Mouse (Mus musculus) spleen, adult 2 months (tissue): ENCODE measurements around the gene Abcc8.

Experiments used
- CTCF ChIP-seq: fragments of 200-500 bp; IDR thresholded peaks from 2 replicates; pipeline ENCODE4 v1.5.1; 2011; ENCODE audit warnings: mild to moderate bottlenecking, inconsistent platforms; ENCODE audit not compliant: insufficient read depth, insufficient read length, insufficient replicate concordance; ENCODE audit errors: extremely low read depth
- POLR2A ChIP-seq: fragments of 200-500 bp; IDR thresholded peaks from 2 replicates; pipeline ENCODE4 v1.6.1; 2011; ENCODE audit warnings: low read depth, low read length, inconsistent platforms

DNA sequence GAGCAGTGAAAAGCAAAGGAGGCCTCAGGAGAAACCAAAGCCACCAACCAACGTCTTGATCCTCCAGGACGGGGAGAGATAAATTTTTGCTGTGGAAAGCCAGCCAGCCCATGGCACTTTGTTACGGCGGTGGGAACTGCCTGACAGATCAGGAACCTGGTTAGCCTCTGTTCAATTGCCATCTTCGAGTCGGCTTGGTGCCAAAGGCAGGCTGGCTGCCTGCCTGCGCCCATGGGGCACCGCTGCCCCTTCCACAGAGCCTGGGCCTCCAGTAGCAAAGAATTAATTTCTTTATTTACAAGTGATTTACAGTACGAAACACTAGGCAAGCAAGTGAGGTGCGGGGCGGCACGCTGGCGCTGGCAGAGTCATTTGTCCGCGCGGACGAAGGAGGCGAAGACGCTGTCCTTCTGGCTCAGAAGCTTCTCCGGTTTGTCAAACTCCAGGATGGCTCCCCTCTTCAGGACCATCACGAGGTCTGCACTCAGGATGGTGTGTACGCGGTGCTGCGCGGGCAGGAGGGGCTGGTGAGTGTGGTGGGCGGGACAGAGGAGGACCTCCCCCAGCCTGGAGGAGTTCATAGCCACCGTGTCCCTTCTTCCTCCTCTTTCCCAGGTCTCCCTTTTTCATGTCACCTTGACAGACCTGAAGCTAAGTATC, 75.4 kb downstream of the Abcc8 start:
- TF ChIP-seq CTCF: no peak
- TF ChIP-seq POLR2A: no peak
